Mouse (Mus musculus) small intestine, adult 2 months (tissue): ENCODE results near the gene Nrip1. TPM values are rescaled to one million over a fixed set of nuclear protein-coding genes. Genes with fewer than 3 reads are reported as not detected.

ENCODE experiments used
- H3K27ac ChIP-seq: fragments of 200-500 bp; 2 replicates; pipeline ENCODE4 v1.5.1; 2012; ENCODE audit warnings: low read depth, low read length, control low read depth, inconsistent platforms; ENCODE audit not compliant: insufficient read depth
- H3K27me3 ChIP-seq: fragments of 200-500 bp; 2 replicates; pipeline ENCODE4 v1.6.1; 2012; ENCODE audit warnings: mild to moderate bottlenecking, moderate library complexity, low read length, inconsistent platforms; ENCODE audit not compliant: control insufficient read depth, insufficient read depth
- H3K36me3 ChIP-seq: fragments of 200-500 bp; 2 replicates; pipeline ENCODE4 v1.6.1; 2012; ENCODE audit warnings: mild to moderate bottlenecking, low read length, control low read depth, inconsistent platforms; ENCODE audit not compliant: control insufficient read depth, insufficient read depth
- H3K4me1 ChIP-seq: fragments of 200-500 bp; 2 replicates; pipeline ENCODE4 v1.6.1; 2012; ENCODE audit warnings: low read length, inconsistent platforms, mixed read lengths; ENCODE audit not compliant: control insufficient read depth, insufficient read depth, insufficient read length
- H3K4me3 ChIP-seq: fragments of 200-500 bp; 2 replicates; pipeline ENCODE4 v1.5.1; 2012; ENCODE audit warnings: low read depth, mild to moderate bottlenecking, control low read depth, inconsistent platforms, low read length, moderate library complexity
- CTCF ChIP-seq: fragments of 200-500 bp; IDR thresholded peaks from 2 replicates; pipeline ENCODE4 v1.5.1; 2012; ENCODE audit warnings: low read depth, mild to moderate bottlenecking, control low read depth, inconsistent platforms, low read length, moderate library complexity, mixed read lengths; ENCODE audit not compliant: insufficient replicate concordance, insufficient read length; ENCODE audit errors: extremely low read depth
- POLR2A ChIP-seq: fragments of 200-500 bp; IDR thresholded peaks from 2 replicates; pipeline ENCODE4 v1.6.1; 2012; ENCODE audit warnings: low read depth, mild to moderate bottlenecking, control low read depth, inconsistent platforms, low read length, moderate library complexity
- WGBS: fragments of 180-500 bp; shearing (Covaris S2); methylation state at CpG from one replicate; pipeline ENCODE4 v1.1.7; 2018; 5-methylcytosine and 5-hydroxymethylcytosine counted together
- polyA plus RNA-seq: library from polyadenylated mRNA; depleted of rRNA; stranded (reverse); fragments of >200 nt; gene quantifications from 2 replicates; pipeline ENCODE4 v1.2.3, GENCODE M21; 2012

The Nrip1 gene
- polyA plus RNA-seq, 1 experiment: 18.6 TPM

DNA sequence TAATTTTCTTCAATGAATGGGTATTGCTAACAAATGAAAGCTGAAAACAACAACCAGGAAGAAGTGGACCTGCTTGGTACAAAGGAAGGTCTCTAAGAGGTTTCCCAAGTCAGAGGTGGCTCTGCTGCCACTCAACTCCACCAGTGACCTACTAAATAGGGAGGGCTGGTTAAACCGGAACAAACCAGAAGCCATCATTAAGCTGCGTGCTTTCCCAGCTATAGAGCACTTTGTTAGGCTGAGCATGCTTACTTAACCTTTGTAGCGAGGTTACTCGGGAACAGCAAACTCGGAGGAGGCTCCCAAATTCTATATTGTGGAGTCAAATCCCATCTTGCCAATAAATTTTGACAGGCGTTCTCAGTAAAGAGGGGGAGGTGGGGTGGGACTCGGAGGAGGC lies 41.5 kb downstream of the Nrip1 start:
- TF ChIP-seq CTCF (no peak), POLR2A (no peak)
- Histone ChIP-seq H3K27me3 (no peaks in the 10 kb centered on the region), H3K4me3 (no peak overlapping the region), H3K27ac (no peak overlapping the region), H3K36me3 (peaks cover 10% of the 10 kb centered on the region), H3K4me1 (no peaks in the 10 kb centered on the region; the same call in 1 of the 2 replicates)
- 56% methylated on average over 7 of the region's 7 CpGs for WGBS

DNA sequence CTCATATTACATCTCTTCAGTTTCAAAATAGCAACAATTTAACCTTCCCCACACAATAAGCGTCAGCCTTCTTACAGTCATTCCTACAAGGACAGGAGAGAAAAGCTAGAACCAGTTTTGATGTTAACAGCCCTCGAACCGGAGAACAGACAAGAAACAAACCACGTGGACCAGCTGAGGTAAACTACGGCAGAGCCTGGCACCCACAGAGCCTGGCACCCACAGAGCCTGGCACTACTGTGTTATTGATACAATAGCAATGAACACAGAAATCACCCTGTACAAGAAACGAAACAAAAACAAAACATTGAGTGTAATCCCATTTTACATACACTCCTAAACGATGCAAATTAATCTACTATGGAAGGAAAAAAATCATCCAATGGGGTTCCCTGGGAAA lies 42.4 kb downstream of the Nrip1 start:
- no peak for TF ChIP-seq CTCF
- no peak for TF ChIP-seq POLR2A
- Histone ChIP-seq H3K36me3 (peaks cover 9% of the 10 kb centered on the region), H3K27ac (no peak overlapping the region), H3K4me3 (no peak overlapping the region), H3K27me3 (no peaks in the 10 kb centered on the region), H3K4me1 (peaks cover 5% of the 10 kb centered on the region; the same call in 1 of the 2 replicates)
- 85% methylated on average over 7 of the region's 7 CpGs for WGBS

DNA sequence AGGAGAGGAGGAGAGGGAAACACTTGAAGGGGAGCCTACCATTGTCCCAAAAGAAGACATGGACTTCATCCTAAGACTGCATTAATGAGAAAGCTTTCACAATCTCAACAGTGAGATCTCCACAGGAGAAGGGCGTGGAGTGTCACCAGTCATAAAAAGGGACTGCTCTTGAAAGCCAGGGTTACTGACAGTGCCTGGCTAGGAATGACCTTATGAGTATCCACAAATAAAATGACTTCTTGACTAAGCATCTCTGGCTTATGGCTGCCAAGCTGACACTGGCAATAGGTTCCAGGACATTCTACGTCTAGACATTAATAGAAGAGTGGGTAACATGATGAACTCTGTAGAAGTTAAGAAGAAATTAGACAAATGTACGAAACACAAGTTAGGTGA lies 48.3 kb downstream of the Nrip1 start:
- 71% methylated on average over 3 of the region's 3 CpGs for WGBS
- Histone ChIP-seq H3K27ac (no peak overlapping the region), H3K4me1 (peaks cover 14% of the 10 kb centered on the region; the same call in 1 of the 2 replicates), H3K27me3 (no peaks in the 10 kb centered on the region), H3K4me3 (no peak overlapping the region), H3K36me3 (peaks cover 8% of the 10 kb centered on the region; the same call in 1 of the 2 replicates)
- TF ChIP-seq POLR2A (no peak), CTCF (no peak)

DNA sequence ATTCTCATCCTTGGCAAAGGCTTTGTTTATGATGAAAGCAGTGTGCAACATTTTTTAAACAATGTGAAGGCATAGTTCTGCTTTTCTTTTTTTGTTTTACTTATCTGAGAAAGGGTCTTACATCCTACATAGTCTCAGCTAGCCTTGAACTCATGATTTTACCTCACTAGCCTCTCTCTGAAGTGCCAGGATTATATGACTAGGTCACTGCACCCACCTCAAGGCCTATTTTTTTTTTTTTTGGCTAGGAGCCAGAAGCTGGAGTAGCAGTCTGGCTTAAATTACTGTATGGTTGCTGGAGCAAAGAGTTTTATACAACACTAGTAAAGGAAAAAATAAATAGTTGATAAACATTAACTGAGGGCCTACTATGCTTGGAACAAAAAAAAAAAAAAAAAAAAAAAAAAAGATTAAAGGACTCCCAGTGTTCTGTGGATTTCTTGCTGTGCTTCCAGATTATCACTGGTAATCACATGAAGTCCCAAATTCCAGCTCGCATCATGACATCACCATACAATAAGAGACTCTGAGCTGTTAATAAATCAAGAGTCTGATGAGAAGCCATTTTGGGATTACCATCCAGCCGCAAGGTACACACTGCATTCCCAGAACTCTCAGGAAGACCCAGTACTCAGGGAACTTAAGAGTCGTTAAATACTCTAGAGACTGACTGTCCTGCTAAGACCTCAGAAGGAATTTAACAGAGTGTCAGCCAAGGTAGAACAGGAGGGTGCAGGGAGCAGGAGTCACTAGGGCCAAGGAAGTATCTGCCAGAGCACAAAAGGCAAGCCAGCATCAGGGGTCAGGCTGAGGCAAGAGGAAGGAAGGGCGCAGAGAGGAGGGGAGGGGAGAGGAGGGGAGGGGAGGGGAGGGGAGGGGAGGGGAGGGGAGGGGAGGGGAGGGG lies 49.0 kb downstream of the Nrip1 start:
- H3K4me1 ChIP-seq: peaks cover 14% of the 10 kb centered on the region; the same call in 1 of the 2 replicates
- no peak overlapping the region for H3K4me3 ChIP-seq
- TF ChIP-seq CTCF (no peak), POLR2A (no peak)
- peaks cover 8% of the 10 kb centered on the region; the same call in 1 of the 2 replicates for H3K36me3 ChIP-seq
- no peaks in the 10 kb centered on the region for H3K27me3 ChIP-seq
- no peak overlapping the region for H3K27ac ChIP-seq
- WGBS: 75% methylated on average over 3 of the region's 4 CpGs

DNA sequence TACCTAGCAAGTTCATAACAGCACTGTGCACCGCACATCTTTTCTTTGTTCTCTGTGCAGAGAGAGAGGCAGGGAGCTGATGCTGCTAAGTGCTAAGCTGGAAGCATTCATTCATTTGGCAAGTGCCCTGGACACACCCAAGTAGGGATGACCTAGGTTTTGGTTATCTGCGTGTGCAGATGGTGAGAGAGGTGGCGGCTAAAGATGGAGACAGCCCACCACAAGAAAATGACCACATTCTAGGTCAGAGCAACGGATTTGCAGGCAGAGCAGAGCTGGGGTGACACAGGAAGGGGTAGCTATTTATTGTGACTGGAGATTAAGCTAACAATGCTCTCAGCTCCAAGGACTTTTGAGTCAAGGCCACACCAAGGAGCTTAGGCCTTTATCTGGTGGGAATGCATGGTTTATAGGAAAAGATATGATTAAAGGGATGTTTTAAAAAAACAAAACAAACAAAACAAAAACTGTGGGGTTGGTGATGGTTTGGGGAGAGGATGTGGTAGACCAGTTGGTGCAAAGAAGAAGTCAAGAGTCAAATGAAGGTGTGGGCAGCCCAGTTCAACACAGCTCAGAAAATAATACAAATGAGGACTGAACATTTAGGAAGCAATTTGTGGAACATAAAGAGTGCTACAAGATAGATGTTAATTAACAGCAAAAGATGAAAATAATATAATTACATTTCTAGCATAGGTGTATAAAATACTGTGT lies 49.9 kb downstream of the Nrip1 start:
- Histone ChIP-seq H3K4me1 (peaks cover 14% of the 10 kb centered on the region; the same call in 1 of the 2 replicates), H3K36me3 (peaks cover 5% of the 10 kb centered on the region; the same call in 1 of the 2 replicates), H3K27ac (no peak overlapping the region), H3K4me3 (no peak overlapping the region), H3K27me3 (no peaks in the 10 kb centered on the region)
- TF ChIP-seq CTCF: no peak
- no peak for TF ChIP-seq POLR2A
- WGBS: 75% methylated on average over 4 of the region's 4 CpGs

DNA sequence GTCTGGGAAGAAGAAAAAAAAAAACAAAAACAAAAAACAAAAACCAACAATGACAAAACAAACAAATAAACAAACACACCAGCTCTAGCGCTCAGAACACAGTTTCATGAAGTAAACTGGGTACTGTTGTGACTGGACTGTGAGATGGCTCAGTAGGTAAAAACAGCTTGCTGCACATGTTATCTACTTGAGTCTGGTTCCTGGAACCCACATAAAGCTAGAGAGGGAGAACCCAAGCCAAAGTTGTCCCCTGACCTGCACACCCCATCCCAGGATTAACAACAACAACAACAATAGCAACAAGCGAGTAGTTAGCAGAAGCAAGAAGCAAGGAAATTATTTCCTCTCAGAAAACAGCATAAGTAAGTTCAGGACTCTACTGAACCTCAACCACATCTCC lies 50.5 kb downstream of the Nrip1 start:
- no peaks in the 10 kb centered on the region for H3K27me3 ChIP-seq
- H3K27ac ChIP-seq: no peak overlapping the region
- TF ChIP-seq POLR2A (no peak), CTCF (no peak)
- peaks cover 14% of the 10 kb centered on the region; the same call in 1 of the 2 replicates for H3K4me1 ChIP-seq
- H3K4me3 ChIP-seq: no peak overlapping the region
- 93% methylated on average over 2 of the region's 2 CpGs for WGBS
- peaks cover 5% of the 10 kb centered on the region; the same call in 1 of the 2 replicates for H3K36me3 ChIP-seq

DNA sequence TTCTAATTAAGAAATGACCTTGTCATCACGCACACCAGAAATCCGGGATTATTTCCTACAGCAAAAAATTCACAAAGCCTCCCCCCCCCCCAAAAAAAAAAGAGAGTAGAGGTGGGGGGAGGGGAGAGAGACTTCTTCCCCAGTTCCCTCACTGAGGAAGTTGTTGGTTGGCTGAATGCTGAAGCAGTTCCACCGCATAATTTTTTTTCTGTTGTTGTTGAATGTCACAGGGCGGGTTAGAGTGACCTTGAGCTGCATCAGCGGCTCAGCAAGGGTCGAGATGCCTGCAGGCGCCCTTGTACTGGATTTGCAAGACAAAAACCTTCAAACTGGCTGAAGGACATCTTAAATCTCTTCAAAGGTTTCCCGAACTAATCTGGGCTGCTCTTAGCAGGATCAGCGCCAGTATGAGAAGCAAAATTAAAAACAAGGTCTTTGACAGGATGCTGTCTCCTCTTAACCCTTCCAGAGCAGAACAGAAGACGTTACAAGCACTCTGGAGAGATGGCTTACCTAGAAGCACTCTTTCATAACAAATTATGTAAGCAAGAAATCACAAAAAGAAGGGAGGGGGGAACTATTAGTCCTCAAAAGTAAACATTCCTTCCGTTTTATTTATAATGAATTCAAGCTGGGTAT lies 52.0 kb downstream of the Nrip1 start:
- Histone ChIP-seq H3K27ac (no peak overlapping the region), H3K27me3 (no peaks in the 10 kb centered on the region), H3K36me3 (peaks cover 2% of the 10 kb centered on the region; the same call in 1 of the 2 replicates), H3K4me1 (peaks cover 15% of the 10 kb centered on the region; the same call in 1 of the 2 replicates), H3K4me3 (no peak overlapping the region)
- no peak for TF ChIP-seq CTCF
- TF ChIP-seq POLR2A: no peak
- WGBS: 57% methylated on average over 11 of the region's 11 CpGs
